Mouse (Mus musculus): ENCODE data around the gene Rab30.

GRCm38 (mm10) chr7:92832395-92832794 lies 91.0 kb downstream of the Rab30 start:
- TF ChIP-seq CTCF (IDR thresholded peaks at IDR 0.05; ENCODE audit: borderline replicate concordance, insufficient read depth, low read depth, low read length): no peak
- no peak for TF ChIP-seq POLR2A (IDR thresholded peaks at IDR 0.05; ENCODE audit: borderline replicate concordance, insufficient read depth, low read length)

All from cerebellum, adult 2 months (tissue).